Mouse (Mus musculus): ENCODE data around the gene Commd9.

Gene Commd9

GRCm38 (mm10) chr2:101885768-101886438 lies at the start of gene Commd9:
Gene Commd9 (plus strand): TSS chr2:101886247.
- peak; percentile 90 for DNase-seq

- DNase-seq: no peak
Observed at GRCm38 (mm10) chr2:101842756-101843155, 43.3 kb upstream of the Commd9 start.

- DNase-seq: no peak
Observed at GRCm38 (mm10) chr2:101854792-101855191, 31.3 kb upstream of the Commd9 start.

DNA sequence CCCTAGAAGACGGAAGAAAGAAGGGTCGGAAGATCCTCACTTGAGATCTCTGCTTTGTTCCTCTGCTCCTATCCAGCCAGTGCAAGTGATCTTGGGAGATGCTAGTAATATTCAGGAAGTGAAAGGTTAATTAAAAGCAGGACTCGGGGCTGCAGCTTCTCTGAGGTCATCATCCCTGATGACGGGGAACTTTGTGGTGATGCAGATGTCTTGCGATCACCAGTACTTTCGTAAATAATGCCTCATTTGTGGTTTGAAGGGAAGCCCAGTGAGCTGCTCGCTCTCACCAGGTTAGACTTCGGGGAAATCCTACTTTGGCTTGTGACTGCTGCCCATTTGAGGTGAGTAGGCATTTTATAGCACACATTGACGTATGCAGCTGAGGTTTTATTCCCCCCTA lies 29.9 kb upstream of the Commd9 start:
- DNase-seq: no peak

DNA sequence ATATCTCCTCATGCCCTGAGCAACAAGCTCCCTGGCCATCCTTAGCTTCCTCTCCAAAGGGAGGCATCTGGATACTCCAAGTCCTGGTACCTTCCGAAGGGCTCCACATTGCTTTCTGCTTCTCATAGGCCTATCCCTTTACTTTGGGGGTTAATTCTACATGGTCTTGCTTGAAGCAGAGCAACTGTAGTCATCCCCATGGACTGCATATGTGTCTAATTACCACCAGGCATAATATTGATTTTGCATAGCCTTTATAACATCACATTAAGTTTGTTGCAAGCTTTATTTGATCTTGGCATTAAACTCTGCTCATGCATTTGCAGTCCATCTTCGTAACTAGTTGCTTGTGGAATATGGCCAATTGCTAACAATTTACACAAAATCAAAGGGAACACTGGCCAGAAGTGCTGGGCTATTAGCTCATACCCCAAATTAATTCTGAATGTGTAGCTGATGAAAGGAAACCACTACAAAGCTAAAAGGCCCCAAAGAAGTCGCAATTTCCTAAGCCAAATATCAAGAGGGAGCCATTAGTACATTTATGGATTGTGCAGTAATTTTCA lies 25.0 kb upstream of the Commd9 start:
- no peak for DNase-seq

- DNase-seq: no peak
Observed at GRCm38 (mm10) chr2:101862219-101863123, 23.6 kb upstream of the Commd9 start.

DNA sequence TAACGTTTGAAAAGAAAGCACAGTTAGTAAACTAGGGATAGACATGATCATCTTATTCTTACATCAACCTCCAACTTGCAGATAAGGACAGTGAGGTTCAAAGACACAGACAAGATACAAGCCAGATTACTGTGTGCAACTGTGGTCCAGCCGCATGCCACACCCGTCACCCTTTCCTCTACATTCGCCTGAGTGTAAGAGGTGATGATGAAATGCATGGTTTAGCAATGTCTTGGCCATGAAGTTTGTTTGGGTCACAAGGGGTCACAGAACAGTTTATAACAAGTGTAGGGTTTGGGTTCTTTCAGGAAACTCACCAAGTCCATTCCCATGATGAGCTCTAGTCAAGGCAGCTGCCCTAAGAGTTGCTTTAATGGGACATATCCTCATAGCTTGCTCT lies 17.4 kb upstream of the Commd9 start:
- no peak for DNase-seq

DNA sequence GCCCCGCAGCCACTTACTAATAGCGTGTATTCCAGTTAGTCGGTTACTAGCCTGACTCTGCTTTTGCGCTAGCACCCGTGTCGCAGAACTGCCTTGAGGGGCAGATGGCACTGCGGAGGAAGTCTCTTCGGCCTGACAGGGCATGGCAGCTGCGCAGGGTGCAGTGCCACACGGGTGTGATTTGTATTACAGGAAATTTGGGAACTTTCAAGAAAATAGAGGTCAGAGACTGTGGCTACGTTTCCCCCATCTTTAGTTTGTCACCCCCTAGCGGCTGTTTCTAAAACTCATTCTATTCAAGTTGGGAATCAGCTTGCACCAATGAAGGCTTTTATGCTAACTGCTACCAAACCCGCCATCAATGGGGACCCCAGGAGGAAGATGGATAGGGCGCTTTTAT lies 14.9 kb upstream of the Commd9 start:
- DNase-seq: peak; percentile 32

GRCm38 (mm10) chr2:101881471-101882162 lies 4.4 kb upstream of the Commd9 start:
- DNase-seq: no peak

DNA sequence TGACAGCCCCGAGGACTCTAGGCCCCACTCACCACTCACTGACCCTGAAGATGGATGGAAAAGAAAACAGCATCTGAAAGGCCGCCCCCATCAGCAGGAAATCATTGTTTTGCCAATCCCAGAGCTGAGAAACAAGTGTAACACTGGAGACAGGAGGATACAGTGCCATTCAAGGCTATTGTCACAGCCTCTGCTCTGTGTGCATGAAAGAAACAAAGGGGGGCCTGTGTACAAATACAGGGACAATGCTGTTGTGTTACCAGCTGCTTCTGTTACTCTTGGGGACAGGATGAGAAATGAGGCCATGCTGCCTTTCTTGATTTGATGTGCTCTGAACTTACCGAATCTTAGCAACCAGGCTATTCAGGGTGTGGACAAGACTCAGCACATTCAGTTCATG lies 3.0 kb upstream of the Commd9 start, which contains the start of gene Prr5l:
Prr5l (minus strand) TSS at position 30 of the 400 bp plus-strand sequence.
- no peak for DNase-seq

GRCm38 (mm10) chr2:101884286-101884685 lies 1.8 kb upstream of the Commd9 start:
- DNase-seq: no peak

- no peak for DNase-seq
Observed at GRCm38 (mm10) chr2:101888886-101889285, 2.8 kb downstream of the Commd9 start.

DNA sequence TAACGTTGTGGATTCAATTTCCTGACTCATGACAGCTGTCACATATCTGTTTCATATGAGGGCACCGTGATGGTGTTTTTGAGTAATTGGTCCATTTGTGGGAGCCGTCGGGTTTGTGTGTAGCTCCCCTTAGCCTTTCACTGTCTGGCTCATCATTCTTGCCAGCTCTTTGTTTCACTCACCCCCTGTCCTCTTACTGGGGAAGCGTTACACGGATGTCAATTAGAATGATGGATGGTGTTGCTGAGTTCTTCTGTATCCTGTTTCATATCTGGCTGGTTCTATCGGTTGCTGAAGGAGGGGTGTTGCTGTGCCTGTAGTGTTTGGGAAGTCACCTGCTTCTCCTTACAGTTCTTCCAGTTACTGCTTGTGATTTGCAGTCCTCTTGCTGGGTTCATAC lies 5.1 kb downstream of the Commd9 start:
- DNase-seq: no peak

GRCm38 (mm10) chr2:101894126-101894525 lies 8.1 kb downstream of the Commd9 start:
- no peak for DNase-seq

GRCm38 (mm10) chr2:101896425-101897204 lies 10.6 kb downstream of the Commd9 start:
- DNase-seq: no peak

DNA sequence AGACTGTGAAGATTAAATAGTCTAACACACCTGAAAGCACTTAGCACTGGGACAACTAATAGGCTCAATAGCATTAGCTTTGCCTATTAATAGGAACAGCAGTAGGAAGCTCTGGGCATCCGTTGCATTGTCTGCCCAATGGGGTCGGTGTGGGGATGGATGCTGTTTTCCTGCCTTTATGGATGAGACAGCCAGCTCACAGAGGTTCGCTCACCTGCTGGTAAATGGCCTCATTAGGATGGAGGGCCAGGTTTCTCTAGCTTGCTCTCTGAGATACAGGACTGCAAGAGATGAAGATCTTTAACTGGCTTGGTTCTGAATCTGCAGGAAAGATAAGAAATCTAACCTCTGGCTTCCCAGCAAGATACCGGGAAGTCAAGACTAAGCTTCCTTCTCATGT lies 16.1 kb downstream of the Commd9 start:
- no peak for DNase-seq

- DNase-seq: peak; percentile 91
Observed at GRCm38 (mm10) chr2:101905534-101906378, 19.7 kb downstream of the Commd9 start.

- DNase-seq: peak; percentile 57
Observed at GRCm38 (mm10) chr2:101906379-101906690, 20.3 kb downstream of the Commd9 start.

GRCm38 (mm10) chr2:101907386-101908022 lies 21.5 kb downstream of the Commd9 start:
- peak; percentile 93 for DNase-seq

GRCm38 (mm10) chr2:101908773-101909172 lies 22.7 kb downstream of the Commd9 start:
- no peak for DNase-seq

All from cerebellum, adult 8-10 months (tissue).